Mouse (Mus musculus) embryonic facial prominence, embryonic 12.5 days (tissue): Measurements from ENCODE around the gene Efna1. TPM values are rescaled to one million over a fixed set of nuclear protein-coding genes. Genes with fewer than 3 reads are reported as not detected.

Experiments used
- ATAC-seq: fragments of 200-750 bp; cut with Nextera tagmentation; 2 replicates; pipeline ENCODE4 v1.8.0; 2017; ENCODE audit not compliant: insufficient number of reproducible peaks, insufficient read depth, low FRiP score, low TSS enrichment
- H3K27ac ChIP-seq: fragments of 300-500 bp; sonication (generic); 2 replicates; pipeline ENCODE4 v1.5.1; 2016; ENCODE audit warnings: mild to moderate bottlenecking
- H3K27me3 ChIP-seq: fragments of 300-500 bp; sonication (generic); 2 replicates; pipeline ENCODE4 v1.6.1; 2016; ENCODE audit warnings: mild to moderate bottlenecking, moderate library complexity
- H3K36me3 ChIP-seq: fragments of 300-500 bp; sonication (generic); 2 replicates; pipeline ENCODE4 v1.6.1; 2016; ENCODE audit warnings: mild to moderate bottlenecking
- H3K4me1 ChIP-seq: fragments of 300-500 bp; sonication (generic); 2 replicates; pipeline ENCODE4 v1.6.1; 2016
- H3K4me2 ChIP-seq: fragments of 300-500 bp; sonication (generic); replicated peaks from 2 replicates; pipeline ENCODE4 v1.6.1; 2016; ENCODE audit warnings: mild to moderate bottlenecking, moderate library complexity
- H3K4me3 ChIP-seq: fragments of 300-500 bp; sonication (generic); 2 replicates; pipeline ENCODE4 v1.5.1; 2016; ENCODE audit warnings: mild to moderate bottlenecking
- H3K9ac ChIP-seq: fragments of 300-500 bp; sonication (generic); 2 replicates; pipeline ENCODE4 v1.6.1; 2016; ENCODE audit warnings: mild to moderate bottlenecking, moderate library complexity
- H3K9me3 ChIP-seq: fragments of 300-500 bp; sonication (generic); 2 replicates; pipeline ENCODE4 v1.6.1; 2016; ENCODE audit warnings: mild to moderate bottlenecking, moderate library complexity
- whole genome bisulfite sequencing: fragments of 180-500 bp; shearing (Covaris S2); methylation state at CpG from one replicate; pipeline ENCODE4 v1.1.7; 2016; 5-methylcytosine and 5-hydroxymethylcytosine counted together
- polyA plus RNA-seq: library from polyadenylated mRNA; unstranded; fragments of >200 nt; fragmentation: Nextera tagmentation; extraction: Ambion mirVana; gene quantifications from 2 replicates; pipeline ENCODE4 v1.2.1, GENCODE M21; 2016

The Efna1 gene
- polyA plus RNA-seq, 1 experiment from 2014 or later = 32.6 TPM

DNA sequence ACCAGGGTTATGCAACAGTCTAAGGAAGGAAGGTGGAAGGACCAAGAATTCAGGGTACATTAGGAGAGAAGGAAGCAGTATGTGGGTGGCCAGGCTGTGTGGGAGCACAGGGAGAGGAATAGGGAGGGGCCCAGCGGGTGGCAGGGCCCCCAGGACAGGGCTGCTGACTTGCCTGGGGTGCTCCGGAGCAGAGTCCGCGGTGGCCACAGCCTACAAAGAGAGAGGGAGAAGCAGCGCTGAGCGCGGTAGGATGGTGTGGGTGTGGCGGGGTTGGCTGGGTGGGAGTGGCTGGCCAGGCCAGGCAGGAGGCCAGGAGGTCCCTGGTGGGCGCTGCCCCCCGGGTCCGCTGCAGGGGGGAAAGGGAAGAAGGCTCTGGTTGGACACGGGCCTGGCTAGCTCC is 42.4 kb downstream of the Efna1 start:
- no peaks in the 10 kb centered on the region for H3K9me3 ChIP-seq
- no peak for ATAC-seq
- H3K9ac ChIP-seq = no peak overlapping the region; the same call in 1 of the 2 replicates
- H3K4me3 ChIP-seq = no peak overlapping the region
- H3K4me1 ChIP-seq = peaks cover 2% of the 10 kb centered on the region
- peaks cover 23% of the 10 kb centered on the region for H3K36me3 ChIP-seq
- H3K4me2 ChIP-seq = no peak overlapping the region
- no peak overlapping the region for H3K27ac ChIP-seq
- 69% methylated on average over 9 of the region's 12 CpGs for WGBS
- no peaks in the 10 kb centered on the region for H3K27me3 ChIP-seq

DNA sequence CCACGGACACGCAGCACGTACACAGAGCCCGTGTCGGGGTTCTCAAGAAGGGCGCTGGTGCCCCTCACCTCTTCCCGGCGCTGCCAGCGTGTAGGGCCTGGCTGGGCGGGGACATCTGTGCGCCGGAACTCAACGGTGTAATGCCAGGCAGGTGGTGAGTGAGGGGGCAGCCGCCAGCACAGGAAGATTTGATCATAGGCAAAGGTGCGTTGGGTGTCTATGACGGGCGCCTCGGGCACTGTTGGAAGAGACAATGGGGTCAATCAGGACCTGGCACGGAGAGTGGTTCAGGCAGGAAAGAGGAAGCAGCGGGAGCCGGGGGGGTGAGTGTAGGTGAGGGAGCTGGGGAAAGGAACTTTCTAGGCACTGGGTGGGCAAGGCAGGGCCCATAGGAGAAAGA is 43.3 kb downstream of the Efna1 start:
- no peaks in the 10 kb centered on the region for H3K9me3 ChIP-seq
- H3K4me2 ChIP-seq = no peak overlapping the region
- H3K4me1 ChIP-seq = no peaks in the 10 kb centered on the region
- H3K27me3 ChIP-seq = no peaks in the 10 kb centered on the region
- no peak overlapping the region for H3K27ac ChIP-seq
- peaks cover 23% of the 10 kb centered on the region for H3K36me3 ChIP-seq
- 94% methylated on average over 21 of the region's 21 CpGs for WGBS
- H3K9ac ChIP-seq = no peak overlapping the region
- no peak overlapping the region for H3K4me3 ChIP-seq
- no peak for ATAC-seq

DNA sequence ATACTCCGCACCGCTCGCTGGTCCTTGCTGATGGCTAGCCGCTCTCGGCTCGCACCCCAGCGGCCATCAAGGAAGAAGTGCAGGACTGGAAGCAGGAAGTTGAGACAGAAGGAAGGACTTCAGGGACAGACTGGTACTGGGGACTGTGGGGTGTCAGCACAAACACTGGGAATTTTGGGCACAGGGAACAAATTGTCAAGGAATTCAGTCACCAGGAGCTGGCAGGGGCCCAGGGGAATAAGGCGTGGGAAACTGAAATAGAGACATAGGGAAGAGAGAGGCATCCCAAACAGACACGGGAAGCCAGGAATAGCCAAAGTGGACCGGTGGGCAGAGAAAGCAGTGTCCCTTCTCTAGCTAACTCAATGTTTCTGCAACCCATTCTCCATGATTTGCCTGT is 44.4 kb downstream of the Efna1 start:
- no peak overlapping the region for H3K27ac ChIP-seq
- no peak for ATAC-seq
- H3K9ac ChIP-seq = no peak overlapping the region
- no peak overlapping the region for H3K4me2 ChIP-seq
- H3K27me3 ChIP-seq = peaks cover 2% of the 10 kb centered on the region; the same call in 1 of the 2 replicates
- H3K36me3 ChIP-seq = peaks cover 16% of the 10 kb centered on the region
- 87% methylated on average over 10 of the region's 10 CpGs for WGBS
- H3K4me1 ChIP-seq = no peaks in the 10 kb centered on the region
- no peaks in the 10 kb centered on the region for H3K9me3 ChIP-seq
- H3K4me3 ChIP-seq = no peak overlapping the region

DNA sequence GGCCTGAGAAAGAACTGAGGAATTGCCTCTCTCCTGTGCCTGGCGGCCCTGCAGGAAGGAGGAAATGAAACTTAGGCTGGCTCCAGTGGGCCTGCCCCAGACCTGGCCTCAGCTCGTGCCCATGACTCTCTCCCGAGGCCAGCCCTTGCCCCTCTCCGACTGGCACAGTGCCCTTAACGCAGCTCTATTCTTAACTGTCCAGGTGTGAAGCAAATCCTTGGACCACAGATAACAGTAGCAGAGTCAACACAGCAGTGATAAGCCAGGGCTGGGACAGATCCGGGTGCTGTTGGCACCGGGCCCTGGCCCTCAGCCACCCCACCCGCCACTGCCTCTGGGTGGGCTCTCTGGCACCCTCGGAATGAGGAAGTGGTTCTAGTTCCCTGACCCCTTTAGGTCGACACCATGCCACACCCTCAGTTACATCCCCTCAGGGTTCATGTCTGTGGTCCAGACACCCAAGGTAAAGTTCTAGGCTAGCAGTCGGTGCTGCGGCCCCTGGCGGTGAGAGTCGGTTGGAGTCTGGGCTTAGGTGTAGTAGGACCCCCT is 47.3 kb downstream of the Efna1 start:
- no peak overlapping the region for H3K9ac ChIP-seq
- H3K4me1 ChIP-seq = peaks cover 3% of the 10 kb centered on the region; the same call in 1 of the 2 replicates
- H3K4me3 ChIP-seq = no peak overlapping the region
- no peak overlapping the region for H3K27ac ChIP-seq
- H3K9me3 ChIP-seq = no peaks in the 10 kb centered on the region
- no peak for ATAC-seq
- 81% methylated on average over 14 of the region's 14 CpGs for WGBS
- peaks cover 19% of the 10 kb centered on the region; the same call in 1 of the 2 replicates for H3K27me3 ChIP-seq
- peaks cover 10% of the 10 kb centered on the region for H3K36me3 ChIP-seq
- no peak overlapping the region for H3K4me2 ChIP-seq

DNA sequence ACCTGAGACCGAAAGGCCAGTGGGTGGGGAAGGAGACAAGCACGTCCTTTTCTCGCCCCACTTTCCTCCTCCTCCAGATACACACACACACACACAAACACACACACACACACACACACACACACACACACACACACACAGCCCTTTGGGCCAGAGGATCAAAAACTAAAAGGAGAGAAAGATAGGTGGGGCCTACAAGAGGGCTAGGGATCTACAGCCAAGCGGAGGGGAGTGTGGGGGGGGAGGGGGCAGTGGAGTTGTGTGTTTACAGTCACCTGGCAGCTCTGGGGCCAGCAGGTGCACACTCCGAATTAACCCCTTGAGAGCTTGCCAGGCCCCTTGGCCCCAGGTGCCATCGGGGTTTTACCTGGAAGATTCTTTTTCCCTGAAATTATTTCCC is 48.3 kb downstream of the Efna1 start:
- Histone ChIP-seq H3K9me3 (no peaks in the 10 kb centered on the region), H3K4me1 (peaks cover 9% of the 10 kb centered on the region), H3K27ac (no peak overlapping the region), H3K4me3 (no peak overlapping the region), H3K9ac (0 out of 2 replicates have a peak overlapping the region, but pooled peaks have one; percentile 7), H3K36me3 (0 out of 2 replicates have a peak, but pooled peaks cover 2% of the 10 kb centered on the region), H3K4me2 (no peak overlapping the region), H3K27me3 (peaks cover 19% of the 10 kb centered on the region; the same call in 1 of the 2 replicates)
- no peak for ATAC-seq
- WGBS = 67% methylated on average over 6 of the region's 6 CpGs

DNA sequence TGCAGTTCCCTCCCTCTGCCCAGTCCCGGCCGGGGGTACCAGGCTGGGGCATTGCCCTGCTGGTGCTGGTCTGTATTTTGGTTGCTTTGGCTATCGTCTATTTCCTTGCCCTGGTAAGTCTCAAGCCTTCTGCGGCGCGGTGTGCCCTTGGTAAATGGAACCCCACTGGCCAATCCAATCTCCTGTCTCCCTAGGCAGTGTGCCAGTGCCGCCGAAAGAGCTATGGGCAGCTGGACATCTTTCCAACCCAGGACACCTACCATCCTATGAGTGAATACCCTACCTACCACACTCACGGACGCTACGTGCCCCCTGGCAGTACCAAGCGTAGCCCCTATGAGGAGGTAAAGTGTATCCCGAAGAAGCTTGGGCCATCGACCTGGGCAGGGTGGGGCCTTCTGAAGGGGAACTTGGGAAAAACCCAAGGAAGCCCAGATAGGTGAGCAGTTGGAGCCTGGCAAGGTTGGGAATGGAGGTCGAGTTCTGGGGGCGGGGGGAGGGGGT is 49.1 kb downstream of the Efna1 start:
- Histone ChIP-seq H3K27ac (no peak overlapping the region), H3K27me3 (peaks cover 19% of the 10 kb centered on the region; the same call in 1 of the 2 replicates), H3K4me2 (no peak overlapping the region), H3K4me3 (no peak overlapping the region), H3K9me3 (no peaks in the 10 kb centered on the region), H3K36me3 (no peaks in the 10 kb centered on the region), H3K9ac (no peak overlapping the region), H3K4me1 (peaks cover 14% of the 10 kb centered on the region)
- 71% methylated on average over 16 of the region's 16 CpGs for WGBS
- ATAC-seq = no peak

DNA sequence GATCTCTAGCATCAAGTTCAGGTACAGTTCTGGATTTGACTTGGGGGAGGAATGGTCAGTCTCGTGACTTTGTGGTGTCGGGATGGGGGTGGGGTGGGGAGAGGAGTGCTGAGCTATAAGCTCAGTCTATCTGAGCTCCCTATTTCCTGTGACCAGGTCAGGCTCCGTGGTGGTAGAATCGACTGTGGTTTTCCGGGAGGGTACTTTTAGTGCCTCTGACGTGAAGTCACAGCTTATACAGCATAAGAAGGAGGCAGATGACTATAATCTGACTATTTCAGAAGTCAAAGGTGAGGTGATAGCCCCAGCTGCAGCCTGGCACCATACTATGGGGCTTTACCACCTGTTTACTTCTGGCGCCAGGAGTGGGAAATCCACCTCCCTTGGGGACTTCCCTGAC is 49.6 kb downstream of the Efna1 start:
- Histone ChIP-seq H3K27me3 (peaks cover 19% of the 10 kb centered on the region; the same call in 1 of the 2 replicates), H3K27ac (no peak overlapping the region), H3K9ac (no peak overlapping the region), H3K4me2 (no peak overlapping the region), H3K9me3 (no peaks in the 10 kb centered on the region), H3K4me1 (peaks cover 19% of the 10 kb centered on the region), H3K36me3 (no peaks in the 10 kb centered on the region), H3K4me3 (no peak overlapping the region)
- ATAC-seq = no peak
- WGBS = 71% methylated on average over 7 of the region's 7 CpGs

DNA sequence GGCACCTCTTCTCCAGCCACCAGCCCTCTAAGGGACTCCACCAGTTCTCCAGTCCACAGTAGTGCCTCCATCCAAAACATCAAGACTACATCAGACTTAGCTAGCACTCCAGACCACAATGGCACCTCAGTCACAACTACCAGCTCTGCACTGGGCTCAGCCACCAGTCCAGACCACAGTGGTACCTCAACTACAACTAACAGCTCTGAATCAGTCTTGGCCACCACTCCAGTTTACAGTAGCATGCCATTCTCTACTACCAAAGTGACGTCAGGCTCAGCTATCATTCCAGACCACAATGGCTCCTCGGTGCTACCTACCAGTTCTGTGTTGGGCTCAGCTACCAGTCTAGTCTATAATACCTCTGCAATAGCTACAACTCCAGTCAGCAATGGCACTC is 50.4 kb downstream of the Efna1 start:
- Histone ChIP-seq H3K4me3 (no peak overlapping the region), H3K27me3 (peaks cover 19% of the 10 kb centered on the region; the same call in 1 of the 2 replicates), H3K9ac (no peak overlapping the region), H3K9me3 (no peaks in the 10 kb centered on the region), H3K36me3 (no peaks in the 10 kb centered on the region), H3K27ac (no peak overlapping the region), H3K4me1 (peaks cover 26% of the 10 kb centered on the region), H3K4me2 (no peak overlapping the region)
- 86% methylated on average over 2 of the region's 2 CpGs for WGBS
- no peak for ATAC-seq

DNA sequence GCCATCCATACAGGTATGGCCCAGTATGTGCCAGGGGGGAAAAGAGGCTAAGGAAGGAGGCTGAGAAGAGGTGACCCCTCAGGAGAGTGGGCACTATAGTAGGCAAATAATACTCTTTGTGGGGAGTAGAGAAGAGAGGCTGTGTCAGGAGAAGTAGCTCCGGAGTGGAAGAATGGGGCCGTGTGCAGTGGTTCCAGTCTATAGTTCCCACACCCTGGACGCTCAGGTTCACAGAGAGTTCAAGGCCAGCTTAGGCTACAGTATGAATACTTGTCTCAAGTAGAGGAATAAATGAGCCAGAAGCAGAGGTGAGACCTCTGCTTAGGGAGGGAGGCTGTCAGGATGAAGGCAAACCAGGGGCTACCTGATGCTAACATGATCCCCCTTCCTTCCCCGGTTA is 51.7 kb downstream of the Efna1 start:
- 53% methylated on average over 4 of the region's 4 CpGs for WGBS
- Histone ChIP-seq H3K36me3 (no peaks in the 10 kb centered on the region), H3K27me3 (peaks cover 19% of the 10 kb centered on the region; the same call in 1 of the 2 replicates), H3K4me2 (no peak overlapping the region), H3K4me1 (peaks cover 29% of the 10 kb centered on the region), H3K9ac (no peak overlapping the region), H3K27ac (no peak overlapping the region), H3K4me3 (no peak overlapping the region), H3K9me3 (no peaks in the 10 kb centered on the region)
- no peak for ATAC-seq

DNA sequence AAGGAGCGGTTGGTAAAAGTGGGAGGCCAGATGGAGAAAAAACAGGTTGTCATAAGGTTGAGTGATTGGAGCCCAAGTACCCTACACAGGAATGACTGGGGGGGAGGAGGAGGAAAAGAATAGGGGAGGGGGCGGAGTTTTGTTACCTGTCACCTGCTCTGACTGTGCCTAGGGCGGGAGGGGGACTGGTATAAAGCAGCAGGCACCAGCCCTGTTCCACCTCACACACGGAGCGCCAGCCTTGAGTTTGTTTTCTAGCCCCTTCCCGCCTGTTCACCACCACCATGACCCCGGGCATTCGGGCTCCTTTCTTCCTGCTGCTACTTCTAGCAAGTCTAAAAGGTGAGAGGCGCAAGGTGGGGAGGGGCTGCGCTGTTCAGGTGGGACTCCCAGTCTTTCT is 52.1 kb downstream of the Efna1 start, which contains the start of gene Muc1:
Muc1 (plus strand) TSS at position 222 of the 400 bp plus-strand sequence.
- peak within 1 kb of the TSS; percentile 95 for H3K4me2 ChIP-seq

DNA sequence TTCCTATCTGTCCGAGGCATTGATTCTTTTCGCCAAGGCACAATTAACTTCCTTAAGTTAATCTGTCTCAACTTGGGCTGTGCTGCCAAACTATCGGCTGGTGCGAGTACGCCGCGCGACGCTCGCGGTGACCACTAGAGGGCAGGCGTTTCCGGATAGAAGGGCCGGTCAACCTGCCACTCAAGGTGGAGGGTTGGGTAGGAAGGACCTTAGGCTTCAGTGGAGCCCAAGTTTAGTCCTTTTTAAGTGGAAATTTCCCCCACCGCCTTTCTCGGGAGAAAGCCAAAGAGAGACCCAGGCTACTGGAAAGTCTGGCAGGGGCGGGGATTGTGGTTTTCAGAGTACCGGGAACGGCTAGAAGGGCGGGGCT is 52.8 kb downstream of the Efna1 start:
- Histone ChIP-seq H3K36me3 (peaks cover 3% of the 10 kb centered on the region), H3K4me1 (peaks cover 29% of the 10 kb centered on the region), H3K9me3 (no peaks in the 10 kb centered on the region), H3K27me3 (peaks cover 19% of the 10 kb centered on the region; the same call in 1 of the 2 replicates), H3K4me3 (peak overlapping the region; percentile 46), H3K27ac (peak overlapping the region; percentile 80), H3K4me2 (peak overlapping the region; percentile 95), H3K9ac (peak overlapping the region; percentile 47; the same call in 1 of the 2 replicates)
- WGBS = under 1% methylated on average over 18 of the region's 20 CpGs
- no peak for ATAC-seq

More for the DNA sequence above, 52.1 kb downstream of the Efna1 start, which contains the start of gene Muc1:
- Histone ChIP-seq H3K4me3 (peak within 1 kb of the TSS; percentile 46), H3K4me1 (peaks cover 29% of the 10 kb centered on the region), H3K27ac (peak within 1 kb of the TSS; percentile 80), H3K36me3 (no peaks in the 10 kb centered on the region), H3K9me3 (no peaks in the 10 kb centered on the region), H3K9ac (peak within 1 kb of the TSS; percentile 47; the same call in 1 of the 2 replicates), H3K27me3 (peaks cover 19% of the 10 kb centered on the region; the same call in 1 of the 2 replicates)
- ATAC-seq = no peak
- WGBS = 20% methylated on average over 10 of the region's 10 CpGs
